Mouse (Mus musculus) lung, adult 2 months (tissue): Measurements from ENCODE around the gene Sec31b.

Source experiments
- CTCF ChIP-seq: fragments of 200-500 bp; IDR thresholded peaks from 2 replicates; pipeline ENCODE4 v1.5.1; 2011; ENCODE audit warnings: mild to moderate bottlenecking, low read length, control low read depth; ENCODE audit not compliant: insufficient read depth
- POLR2A ChIP-seq: fragments of 200-500 bp; IDR thresholded peaks from 2 replicates; pipeline ENCODE4 v1.6.1; 2011; ENCODE audit warnings: low read depth, mild to moderate bottlenecking, control low read depth, low read length, borderline replicate concordance; ENCODE audit errors: extremely low read depth

- TF ChIP-seq POLR2A (no peak), CTCF (no peak)
Observed at GRCm38 (mm10) chr19:44525551-44526205, 20.0 kb downstream of the Sec31b start.
